Mouse (Mus musculus) embryonic fibroblast, embryonic 13.5 days (primary cell): ENCODE measurements around the gene Nhsl2. TPM values are rescaled to one million over a fixed set of nuclear protein-coding genes. Genes with fewer than 3 reads are reported as not detected.

ENCODE experiments used
- H3K27ac ChIP-seq: 2 replicates; pipeline ENCODE4 v1.5.1; 2012; ENCODE audit warnings: low read length, control low read depth, inconsistent platforms; ENCODE audit not compliant: insufficient read depth
- H3K4me1 ChIP-seq: 2 replicates; pipeline ENCODE4 v1.6.1; 2011; ENCODE audit warnings: low read length; ENCODE audit not compliant: control insufficient read depth, insufficient read depth
- H3K4me3 ChIP-seq: 2 replicates; pipeline ENCODE4 v1.5.1; 2011; ENCODE audit warnings: mild to moderate bottlenecking, control low read depth, low read length; ENCODE audit not compliant: insufficient read depth
- CTCF ChIP-seq: IDR thresholded peaks from 2 replicates; pipeline ENCODE4 v1.5.1; 2011; ENCODE audit warnings: mild to moderate bottlenecking, control low read depth, low read length, moderate library complexity, borderline replicate concordance; ENCODE audit not compliant: insufficient read depth
- POLR2A ChIP-seq: IDR thresholded peaks from 2 replicates; pipeline ENCODE4 v1.6.1; 2011; ENCODE audit warnings: low read depth, mild to moderate bottlenecking, control low read depth, low read length, moderate library complexity
- polyA plus RNA-seq: library from polyadenylated mRNA; stranded (reverse); fragments of >200 nt; gene quantifications from 2 replicates; pipeline ENCODE4 v1.2.4, GENCODE M21; 2011; ENCODE audit warnings: low read depth; ENCODE audit not compliant: missing spikeins, insufficient read length

Nhsl2 gene
- polyA plus RNA-seq, 1 experiment: 15.6 TPM

DNA sequence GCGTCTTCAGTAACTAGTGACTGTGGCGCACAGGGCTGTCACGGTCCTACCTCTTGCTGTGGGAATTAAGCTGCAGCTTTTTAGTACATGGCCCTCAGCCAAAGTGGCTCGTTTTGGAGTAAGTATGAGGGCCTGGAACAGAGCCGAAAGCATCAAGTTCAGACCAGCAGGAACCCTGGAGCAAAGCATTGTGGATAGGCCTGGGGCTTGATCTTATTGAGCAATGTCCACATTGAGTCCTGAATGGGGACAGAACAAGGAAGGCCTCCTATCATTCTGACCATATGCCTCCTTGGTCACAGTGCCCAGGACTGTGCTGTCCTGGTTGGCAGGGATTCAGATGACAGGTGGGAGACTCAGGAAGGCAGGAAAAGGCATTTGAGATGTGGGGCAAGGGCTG is 211.1 kb downstream of the Nhsl2 start:
- TF ChIP-seq CTCF (no peak), POLR2A (no peak)
- Histone ChIP-seq H3K4me1 (no peaks in the 10 kb centered on the region; the same call in 1 of the 2 replicates), H3K27ac (no peak overlapping the region)

DNA sequence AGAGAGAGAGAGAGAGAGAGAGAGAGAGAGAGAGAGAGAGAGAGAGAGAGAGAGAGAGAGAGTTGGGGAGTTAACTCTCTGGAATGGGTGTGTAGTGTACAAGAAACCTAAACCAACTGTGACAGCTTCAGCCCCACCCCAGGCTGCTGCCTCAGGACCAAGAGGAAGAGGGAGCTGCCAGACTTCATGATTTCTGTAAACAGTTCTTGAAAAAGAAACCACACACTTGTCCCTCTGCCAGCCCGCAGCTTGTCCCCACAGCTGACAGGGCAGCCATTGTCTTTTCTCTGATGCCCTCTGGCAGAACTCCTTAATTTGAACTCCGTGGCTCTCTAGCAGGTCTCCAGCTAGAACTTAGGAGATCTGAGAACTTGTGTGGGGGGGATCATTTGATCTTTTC is 211.7 kb downstream of the Nhsl2 start:
- H3K4me1 ChIP-seq: no peaks in the 10 kb centered on the region; the same call in 1 of the 2 replicates
- H3K4me3 ChIP-seq: no peak overlapping the region
- TF ChIP-seq POLR2A (no peak), CTCF (no peak)
- H3K27ac ChIP-seq: no peak overlapping the region

More for the DNA sequence above, 211.1 kb downstream of the Nhsl2 start:
- no peak overlapping the region for H3K4me3 ChIP-seq

DNA sequence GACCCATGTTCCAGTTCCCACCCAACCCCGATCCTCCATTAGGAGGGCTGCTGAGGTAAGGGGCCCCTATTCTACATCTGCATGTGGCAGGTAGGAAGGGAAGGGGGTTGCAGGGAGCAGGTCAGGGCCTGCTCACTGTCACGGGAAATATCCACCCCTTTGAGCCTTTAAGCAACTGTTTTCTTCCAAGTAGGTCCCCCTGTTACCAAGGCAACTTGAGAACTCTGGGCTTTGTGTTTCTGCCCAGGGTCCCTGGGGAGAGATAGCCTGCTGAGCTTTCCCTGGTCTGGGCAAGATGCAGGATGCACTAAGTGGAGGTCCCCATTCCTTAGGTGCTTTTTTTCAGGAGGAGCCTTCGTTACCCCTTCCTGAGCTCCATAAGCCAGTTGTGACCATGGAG is 214.9 kb downstream of the Nhsl2 start:
- Histone ChIP-seq H3K4me3 (no peak overlapping the region), H3K4me1 (no peaks in the 10 kb centered on the region; the same call in 1 of the 2 replicates), H3K27ac (no peak overlapping the region)
- no peak for TF ChIP-seq CTCF
- TF ChIP-seq POLR2A: no peak

DNA sequence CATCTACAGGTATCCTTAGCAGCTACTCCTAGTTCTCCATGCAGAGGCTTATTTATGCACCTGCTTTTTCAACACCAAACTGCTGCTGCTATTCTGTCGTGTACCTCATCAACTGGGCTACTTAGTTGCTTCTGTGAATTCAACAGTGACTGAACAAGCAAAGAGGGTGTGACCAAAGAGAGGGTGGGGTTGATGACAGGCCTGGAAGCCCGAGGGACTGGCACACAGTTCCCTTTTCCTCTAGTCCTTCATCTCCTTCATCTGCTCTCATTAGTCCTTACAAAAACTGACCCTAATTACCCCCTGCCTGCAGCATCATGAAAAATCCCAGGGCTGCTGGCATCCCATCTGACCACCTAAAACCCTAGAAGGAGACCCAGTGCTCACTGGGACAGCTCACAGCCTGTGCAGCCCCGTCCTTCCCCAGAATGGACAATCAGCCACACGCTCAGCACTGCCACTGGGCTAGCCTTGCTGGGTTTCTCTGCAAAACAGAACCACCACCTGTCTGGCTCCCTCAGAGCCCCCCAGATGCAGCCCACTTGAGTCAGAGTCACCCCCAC is 216.1 kb downstream of the Nhsl2 start:
- Histone ChIP-seq H3K27ac (no peak overlapping the region), H3K4me1 (no peaks in the 10 kb centered on the region; the same call in 1 of the 2 replicates), H3K4me3 (no peak overlapping the region)
- no peak for TF ChIP-seq POLR2A
- TF ChIP-seq CTCF: no peak

DNA sequence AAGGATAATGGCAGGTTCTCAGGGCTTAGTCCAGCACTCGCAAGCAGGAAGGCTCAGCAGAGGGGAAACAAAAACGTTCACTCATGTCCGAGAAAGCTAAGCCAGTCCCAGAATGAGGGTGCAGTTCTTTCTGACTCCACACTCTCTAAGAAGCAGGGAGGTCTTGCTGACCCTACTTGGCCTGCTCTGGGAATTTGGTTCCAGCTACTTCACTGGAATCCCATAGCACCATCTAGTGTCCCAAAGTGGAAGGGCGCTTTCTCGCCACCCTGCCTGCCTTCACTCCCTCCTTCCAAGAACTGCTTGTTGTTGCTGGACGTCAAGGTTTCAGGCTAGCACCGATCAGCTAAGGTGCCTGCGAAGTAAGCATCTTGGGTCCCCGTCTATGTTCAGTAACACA is 216.9 kb downstream of the Nhsl2 start:
- H3K27ac ChIP-seq: no peak overlapping the region
- no peak overlapping the region for H3K4me3 ChIP-seq
- TF ChIP-seq POLR2A (no peak), CTCF (no peak)
- no peaks in the 10 kb centered on the region for H3K4me1 ChIP-seq

DNA sequence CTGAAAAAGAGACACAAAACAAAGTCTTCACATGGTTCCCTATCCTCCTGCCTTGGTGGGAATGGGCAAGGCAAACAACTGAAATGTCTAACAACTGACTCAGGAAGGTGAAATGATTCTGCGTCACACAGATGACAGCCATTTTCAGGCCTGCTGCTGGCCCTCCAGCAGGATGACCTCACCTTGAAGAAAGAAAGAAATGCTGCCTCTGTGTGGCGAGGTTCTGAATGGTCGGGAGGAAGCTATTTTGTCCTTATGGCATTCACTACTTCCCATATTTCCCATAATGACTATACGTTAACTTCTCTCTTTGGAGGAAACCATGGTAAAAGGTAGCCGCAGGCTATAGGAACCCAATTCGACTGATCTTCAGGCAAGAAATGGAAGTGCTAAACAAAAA is 217.9 kb downstream of the Nhsl2 start:
- no peak overlapping the region for H3K27ac ChIP-seq
- TF ChIP-seq POLR2A: no peak
- H3K4me1 ChIP-seq: no peaks in the 10 kb centered on the region
- no peak overlapping the region for H3K4me3 ChIP-seq

DNA sequence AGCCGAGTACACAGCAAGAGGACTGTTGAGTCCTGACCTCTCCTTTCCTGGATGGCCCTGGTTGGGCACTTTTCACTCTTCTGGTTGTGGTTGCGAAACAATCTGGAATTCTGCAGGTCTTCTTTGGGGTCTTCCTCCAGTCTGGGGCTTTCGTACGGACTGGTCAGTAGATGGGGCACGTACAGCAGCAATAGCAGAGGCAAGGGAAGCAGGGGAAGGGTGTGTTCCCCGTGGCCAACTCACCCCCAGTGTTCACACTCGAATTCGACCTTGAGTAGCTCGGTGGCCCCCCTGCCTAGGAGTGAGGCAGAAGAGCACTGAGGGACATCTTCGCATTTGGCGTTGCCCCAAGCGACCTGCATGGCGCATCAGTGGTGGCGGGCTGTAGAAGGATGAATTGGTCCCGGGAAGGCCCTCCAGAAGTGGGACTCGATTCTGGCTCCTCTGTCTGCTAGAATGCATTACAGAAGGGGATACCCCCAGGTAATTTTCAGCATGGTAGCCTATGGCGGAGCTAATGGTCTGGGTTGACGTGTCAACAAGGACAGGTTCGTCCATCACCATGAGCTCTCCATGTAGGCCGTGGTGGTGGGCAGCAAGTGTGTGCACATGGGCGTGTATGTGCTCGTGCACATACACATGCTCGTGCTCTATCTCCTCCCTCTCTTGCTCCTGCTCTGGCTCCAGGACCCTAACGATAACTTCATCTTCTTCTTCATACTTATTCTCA is 219.8 kb downstream of the Nhsl2 start:
- no peak for TF ChIP-seq CTCF
- no peak for TF ChIP-seq POLR2A
- Histone ChIP-seq H3K4me3 (no peak overlapping the region), H3K4me1 (no peaks in the 10 kb centered on the region), H3K27ac (no peak overlapping the region)

DNA sequence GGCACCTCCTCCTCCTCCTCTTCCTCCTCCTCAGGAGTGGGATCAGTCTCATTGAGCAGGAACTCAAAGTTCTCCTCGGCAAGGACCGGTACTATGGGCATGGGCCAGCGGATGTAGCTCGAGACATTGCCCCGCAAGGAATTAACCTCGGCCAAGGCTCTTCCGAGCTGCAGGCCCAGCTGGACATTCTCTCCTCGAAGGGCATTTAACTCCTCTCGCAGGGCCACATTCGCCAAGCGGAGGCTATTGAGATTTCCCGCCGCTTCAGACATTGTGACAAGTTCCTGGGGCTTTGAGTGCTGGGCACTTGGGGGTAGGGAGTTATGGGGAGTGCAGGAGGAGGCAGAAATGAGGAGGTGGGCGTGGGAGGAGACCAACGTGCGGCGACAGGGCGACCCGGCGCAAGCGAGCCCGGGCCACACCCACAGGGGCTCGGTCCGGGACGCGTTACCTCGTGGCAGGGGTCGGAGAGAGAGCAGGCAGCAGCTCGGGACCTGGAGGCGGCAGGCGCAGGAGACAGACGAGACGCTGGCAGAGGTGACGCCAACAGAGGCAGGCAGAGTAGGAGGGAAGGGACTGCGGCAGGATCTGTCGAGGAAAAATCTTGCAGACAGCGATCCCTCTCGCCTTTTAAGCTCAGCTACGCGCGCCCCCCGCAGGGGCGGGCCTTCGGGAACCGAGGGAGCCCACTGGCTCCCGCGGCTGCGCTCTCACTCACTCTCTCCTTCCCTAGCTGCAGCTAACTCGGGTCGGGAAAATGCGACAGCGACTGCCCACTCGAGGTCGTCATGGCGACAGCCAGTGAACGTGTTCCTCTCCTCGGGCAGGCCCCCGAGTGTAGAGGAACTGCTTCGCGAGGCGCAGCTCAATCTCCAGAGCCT is 221.6 kb downstream of the Nhsl2 start, which contains the start of gene Rtl5:
TSS of gene Rtl5 (minus strand) at position 714 of the 881 bp plus-strand sequence.
- Histone ChIP-seq H3K4me3 (peak within 1 kb of the TSS; percentile 39), H3K4me1 (no peaks in the 10 kb centered on the region), H3K27ac (no peak within 1 kb of the TSS)
- TF ChIP-seq CTCF (no peak), POLR2A (no peak)

DNA sequence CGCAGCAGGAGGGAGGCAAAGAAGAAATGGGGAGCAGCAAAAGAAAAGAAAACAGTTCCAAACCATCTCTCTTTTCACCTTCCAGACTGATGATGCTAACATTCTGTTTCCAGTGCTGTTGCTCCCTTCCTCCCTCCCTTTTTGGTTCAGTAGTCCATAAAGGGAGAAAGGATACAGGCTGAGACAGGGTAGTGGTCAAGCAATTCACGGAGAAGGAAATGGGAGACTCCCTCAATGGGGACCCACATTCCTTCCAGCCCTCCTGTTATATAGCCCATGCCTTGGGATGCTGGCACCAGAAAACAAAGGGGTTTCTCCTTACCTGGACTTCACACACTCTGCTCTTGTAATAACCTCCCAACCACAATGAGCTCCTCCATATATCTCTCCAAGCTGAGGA is 222.3 kb downstream of the Nhsl2 start:
- H3K27ac ChIP-seq: no peak overlapping the region
- no peak for TF ChIP-seq POLR2A
- no peak for TF ChIP-seq CTCF
- no peak overlapping the region for H3K4me3 ChIP-seq

More for the DNA sequence above, 222.3 kb downstream of the Nhsl2 start:
- no peaks in the 10 kb centered on the region for H3K4me1 ChIP-seq
